Mouse (Mus musculus) ovary, postnatal 10 days (tissue): ENCODE results near the gene Scyl1.
A peak's percentile ranks its signal among the peaks of the same experiment; 100 is the strongest.
"Not testable (repeated sequence)": the region's sequence is repeated elsewhere in the genome, so short reads cannot be mapped to it uniquely, and the experiment has no call there.

ENCODE experiments used
- DNase-seq: peaks from one replicate; pipeline ENCODE4 v3.0.0; 2022; ENCODE audit warnings: low spot score

Gene Scyl1

GRCm38 (mm10) chr19:5803041-5803880 is 32.0 kb upstream of the Scyl1 start:
- peak; percentile 99 for DNase-seq

DNA sequence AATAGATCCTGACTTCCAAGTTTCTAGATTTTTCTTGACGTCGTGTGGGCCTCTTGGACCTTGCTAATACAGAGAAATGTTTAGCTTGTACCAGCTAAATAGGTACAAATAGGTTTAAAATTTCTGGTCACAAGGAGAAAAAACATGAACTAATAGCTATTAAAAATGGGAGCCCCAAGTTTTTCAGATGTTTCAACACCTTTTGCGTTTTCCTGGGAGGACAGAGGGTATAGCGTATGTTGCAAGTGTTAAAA is 31.5 kb upstream of the Scyl1 start:
- no peak for DNase-seq

DNA sequence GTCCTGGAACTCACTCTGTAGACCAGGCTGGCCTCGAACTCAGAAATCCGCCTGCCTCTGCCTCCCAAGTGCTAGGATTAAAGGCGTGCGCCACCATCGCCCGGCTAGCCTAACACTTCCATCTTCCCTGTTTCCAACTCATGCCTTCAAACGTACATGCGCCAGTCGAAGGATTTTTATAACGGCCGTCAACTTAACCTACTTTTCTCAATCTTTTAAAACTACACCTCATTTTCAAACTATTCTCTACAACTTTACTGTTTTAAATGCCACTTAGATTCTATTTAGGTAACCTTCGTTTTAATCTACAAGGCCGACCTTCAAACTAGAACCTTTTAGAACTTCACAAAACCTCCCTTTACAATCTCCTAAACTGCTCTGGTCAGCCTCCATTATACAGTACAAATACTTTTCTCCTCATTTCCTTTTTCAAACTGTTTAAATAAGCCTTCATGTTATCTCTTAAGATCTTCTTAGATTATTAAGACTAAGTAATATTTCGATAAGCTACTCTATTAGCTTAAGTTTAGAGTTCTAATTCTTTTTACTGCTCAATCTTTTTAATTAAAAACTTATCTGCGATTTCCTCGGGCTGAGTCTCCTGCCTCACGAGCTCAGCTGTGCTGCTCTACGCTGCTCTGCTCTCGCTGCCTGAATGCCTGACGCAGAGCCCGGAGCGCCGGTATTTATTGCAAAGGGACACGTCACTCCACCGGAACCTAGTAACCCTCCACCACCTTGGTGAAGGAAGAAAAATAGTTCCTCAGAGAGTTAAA is 31.0 kb upstream of the Scyl1 start:
- peak; percentile 100 for DNase-seq

DNA sequence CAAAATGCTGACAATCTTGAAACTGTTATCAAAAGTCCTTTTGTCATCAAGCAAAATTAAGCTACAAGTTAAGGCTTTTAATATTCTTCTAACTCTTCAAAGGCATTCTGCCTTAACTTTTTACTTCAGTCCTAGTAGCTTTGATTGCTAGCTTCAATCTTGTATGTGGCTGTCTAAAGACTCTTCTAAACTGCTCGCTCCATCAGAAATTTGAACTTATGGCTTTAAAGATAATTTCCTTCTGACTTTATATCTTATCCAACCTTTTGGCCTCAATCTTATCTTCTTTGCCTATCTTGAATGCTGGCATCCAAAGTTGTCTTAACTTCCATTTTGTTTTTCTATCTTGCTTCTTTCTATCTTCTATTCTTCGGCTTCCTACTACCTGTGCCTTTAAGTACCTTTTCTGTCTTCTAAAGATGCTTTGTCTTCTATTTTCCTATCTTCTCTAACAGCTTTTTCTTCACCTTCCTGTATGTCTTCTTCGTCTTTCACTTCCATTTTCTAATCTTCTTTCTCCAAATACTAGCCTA is 30.3 kb upstream of the Scyl1 start:
- DNase-seq = no peak

DNA sequence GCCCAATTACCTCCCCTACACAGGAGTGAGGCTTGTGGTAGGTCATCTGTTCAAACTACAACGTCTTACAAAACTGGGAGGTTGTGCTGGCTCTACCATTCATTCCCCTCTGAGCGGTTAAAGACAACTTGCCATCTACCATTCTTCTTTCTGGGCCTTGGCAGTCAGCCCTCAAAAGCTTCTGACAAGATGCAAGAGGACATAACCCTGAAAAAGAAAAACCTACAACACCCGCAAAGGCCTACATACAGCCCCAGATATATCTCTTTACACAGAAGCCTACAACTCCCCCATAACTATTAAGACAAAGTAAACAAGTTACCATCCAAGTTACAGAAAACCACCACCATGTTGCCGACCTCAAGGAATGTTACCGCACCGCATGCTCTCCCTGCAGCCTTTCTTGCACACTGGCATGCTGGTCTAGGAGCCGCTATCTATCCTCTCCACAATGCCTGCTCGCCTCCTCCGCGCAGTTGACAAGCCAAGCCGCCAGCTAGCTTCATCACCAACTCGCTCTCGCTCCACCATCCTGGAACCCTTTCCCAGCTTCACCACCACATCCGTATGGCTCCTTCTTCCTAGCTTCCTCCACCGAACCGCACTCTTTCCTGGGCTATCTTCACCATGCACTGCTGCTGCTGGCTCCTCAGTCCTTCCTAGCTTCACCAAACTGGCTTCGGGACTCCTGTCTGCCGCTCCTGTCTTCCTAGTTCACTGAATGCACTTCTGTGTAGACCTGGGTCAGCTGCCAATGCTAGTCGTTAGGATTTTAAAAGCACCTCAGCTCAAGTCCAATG is 29.6 kb upstream of the Scyl1 start:
- no peak for DNase-seq

DNA sequence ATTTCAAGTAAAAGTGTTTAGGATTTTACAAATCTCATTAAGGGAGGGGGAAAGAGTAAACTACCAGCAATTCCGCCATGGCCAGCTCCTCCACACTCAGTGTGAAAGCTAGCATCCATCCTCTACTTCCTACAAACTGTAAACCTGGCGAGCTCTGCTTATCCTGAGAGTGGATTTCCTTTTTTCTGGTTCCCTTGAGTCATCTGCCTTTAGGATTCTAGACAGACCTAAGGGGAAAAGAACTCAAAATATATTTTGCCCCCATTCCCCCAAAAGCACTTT is 29.1 kb upstream of the Scyl1 start:
- no peak for DNase-seq

DNA sequence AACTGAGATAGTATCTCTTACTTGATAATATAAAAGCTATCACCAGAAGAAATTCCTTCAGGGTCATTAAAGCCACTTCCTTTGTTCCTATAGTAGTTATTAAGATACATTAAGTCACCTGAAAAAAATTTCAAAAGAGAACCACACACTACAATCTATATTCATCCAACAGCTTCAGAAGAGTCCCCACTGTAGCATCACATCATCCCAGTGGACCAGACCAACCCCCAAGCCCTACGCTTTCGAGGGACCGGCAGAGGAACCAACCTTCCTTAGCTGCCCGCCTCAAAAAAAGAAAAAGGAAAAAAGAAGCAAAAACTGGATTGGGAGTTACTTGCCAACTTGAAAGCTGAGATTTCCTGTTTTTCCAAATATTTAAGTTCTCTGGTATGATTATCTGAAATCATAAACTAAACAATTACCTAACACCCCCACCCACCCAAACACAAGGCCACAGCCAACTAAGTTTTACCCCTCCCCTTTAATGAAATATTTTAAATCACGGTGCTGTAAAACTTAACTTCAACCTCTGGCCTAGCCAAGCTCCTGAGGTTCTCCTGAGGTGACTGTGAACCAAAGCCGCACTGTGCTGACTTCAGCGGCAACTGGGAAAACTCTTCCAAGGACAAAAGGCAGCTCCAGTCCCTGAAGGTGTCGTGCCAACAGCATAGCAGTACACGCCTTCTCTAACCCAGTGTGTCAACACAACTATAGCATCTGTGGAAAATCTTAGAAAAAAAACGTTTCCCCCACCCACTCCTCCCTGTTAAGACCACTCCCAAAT is 28.5 kb upstream of the Scyl1 start:
- DNase-seq = no peak

DNA sequence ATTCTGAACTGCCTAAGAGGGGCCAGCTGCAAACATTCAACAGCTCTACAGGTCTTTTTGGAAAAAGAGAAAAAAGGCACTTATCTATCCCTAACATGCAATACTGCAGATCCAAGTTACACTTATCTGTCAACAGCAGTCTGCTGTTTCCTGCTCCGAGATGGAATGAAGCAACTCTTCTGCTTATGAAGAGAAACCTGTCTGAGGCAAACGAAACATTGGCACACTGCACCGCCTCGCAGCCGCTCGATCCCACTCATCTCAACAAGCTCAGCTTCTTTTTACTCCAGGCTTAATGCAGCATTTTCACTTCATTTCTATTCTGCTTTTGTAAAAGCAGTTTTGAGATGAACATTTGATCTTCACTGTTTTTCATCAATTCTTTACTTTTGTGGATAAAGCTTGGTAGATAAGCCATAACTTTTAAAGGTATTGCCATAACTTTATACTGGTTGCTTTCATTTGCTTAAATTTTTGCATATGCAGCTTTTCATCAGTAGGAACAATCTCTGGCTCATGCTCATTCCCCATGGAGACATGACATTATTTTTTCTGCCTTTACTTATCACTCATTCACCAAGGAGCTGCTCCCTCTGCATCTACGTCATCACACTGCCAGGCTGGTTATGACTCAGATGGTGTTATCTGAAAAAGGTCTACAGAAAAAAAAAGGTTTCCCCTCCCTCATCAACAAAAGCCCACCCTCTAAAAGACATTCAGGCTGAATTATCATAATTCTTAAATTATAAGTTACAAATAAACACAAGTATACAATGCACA is 27.7 kb upstream of the Scyl1 start:
- no peak for DNase-seq

- no peak for DNase-seq
Measured at GRCm38 (mm10) chr19:5797381-5798111, 26.3 kb upstream of the Scyl1 start.

GRCm38 (mm10) chr19:5796573-5797111 is 25.4 kb upstream of the Scyl1 start:
- no peak for DNase-seq

GRCm38 (mm10) chr19:5795668-5796572 is 24.7 kb upstream of the Scyl1 start:
- DNase-seq = no peak

DNA sequence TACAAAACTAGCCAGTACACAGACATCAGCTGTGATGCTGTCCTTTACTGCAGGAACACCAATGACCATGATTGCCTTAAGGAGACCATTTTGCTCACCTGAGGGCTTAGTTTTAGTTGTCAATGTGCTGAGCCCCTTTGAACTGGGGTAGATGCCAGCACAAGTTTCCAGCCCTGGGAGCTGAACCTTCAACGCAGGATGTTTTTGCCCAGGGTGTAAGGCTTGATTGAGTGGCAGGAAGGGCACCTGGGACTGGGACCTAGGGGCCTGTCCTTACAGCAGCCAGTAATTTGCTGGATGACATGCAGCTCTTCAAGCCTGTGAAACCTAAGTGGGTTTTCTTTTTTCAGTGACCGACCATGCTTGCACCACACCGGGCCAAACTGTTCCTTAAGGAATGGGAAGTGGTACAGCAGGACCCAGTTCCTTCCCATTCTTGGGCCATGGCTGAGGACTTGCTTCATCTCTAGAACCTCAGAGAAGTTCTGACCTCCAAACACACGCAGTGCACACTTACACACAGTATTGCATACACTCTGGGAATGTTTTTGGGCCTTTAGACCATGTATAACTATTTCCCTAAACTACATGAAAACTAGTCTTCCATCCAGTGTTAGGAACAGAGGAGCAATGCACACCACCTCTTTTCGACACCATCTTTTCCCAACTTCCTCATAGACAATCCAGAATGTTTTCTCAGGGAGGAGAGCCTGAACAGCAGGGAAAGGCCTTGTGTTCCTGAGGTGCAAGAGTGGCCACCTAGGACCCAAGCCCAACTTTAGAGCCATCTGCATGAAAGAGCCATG is 23.8 kb upstream of the Scyl1 start:
- DNase-seq = no peak

DNA sequence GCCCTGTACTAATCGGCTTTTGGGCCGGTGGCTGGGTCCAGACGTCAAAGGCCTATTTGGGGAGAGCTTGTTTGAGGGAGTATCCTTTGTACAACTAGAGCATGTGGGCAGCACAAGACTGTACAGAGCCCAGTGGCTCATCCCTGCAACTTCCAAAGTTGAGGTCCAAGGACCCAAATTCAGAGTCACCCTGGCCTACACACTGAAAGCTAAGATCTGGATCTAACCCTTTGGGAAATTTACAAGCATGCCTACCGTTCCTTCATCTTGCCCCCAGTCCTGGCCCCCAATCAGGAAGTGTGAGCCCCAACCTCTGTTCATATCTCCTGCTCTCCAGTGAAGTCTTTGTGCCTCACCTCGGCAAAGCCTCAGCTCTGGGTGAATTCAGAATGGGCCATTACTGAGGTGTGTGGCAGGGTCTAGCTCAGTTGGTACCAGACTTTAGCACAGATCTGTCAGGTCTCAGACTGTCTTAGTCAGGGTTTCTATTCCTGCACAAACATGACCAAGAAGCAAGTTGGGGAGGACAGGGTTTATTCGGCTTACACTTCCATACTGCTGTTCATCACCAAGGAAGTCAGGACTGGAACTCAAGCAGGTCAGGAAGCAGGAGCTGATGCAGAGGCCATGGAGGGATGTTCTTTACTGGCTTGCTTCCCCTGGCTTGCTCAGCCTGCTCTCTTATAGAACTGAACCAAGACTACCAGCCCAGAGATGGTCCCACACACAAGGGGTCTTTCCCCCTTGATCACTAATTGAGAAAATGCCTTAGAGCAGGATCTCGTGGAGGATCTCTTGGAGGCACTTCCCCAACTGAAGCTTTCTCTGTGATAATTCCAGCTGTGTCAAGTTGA is 22.9 kb upstream of the Scyl1 start:
- DNase-seq = not testable (repeated sequence)

DNA sequence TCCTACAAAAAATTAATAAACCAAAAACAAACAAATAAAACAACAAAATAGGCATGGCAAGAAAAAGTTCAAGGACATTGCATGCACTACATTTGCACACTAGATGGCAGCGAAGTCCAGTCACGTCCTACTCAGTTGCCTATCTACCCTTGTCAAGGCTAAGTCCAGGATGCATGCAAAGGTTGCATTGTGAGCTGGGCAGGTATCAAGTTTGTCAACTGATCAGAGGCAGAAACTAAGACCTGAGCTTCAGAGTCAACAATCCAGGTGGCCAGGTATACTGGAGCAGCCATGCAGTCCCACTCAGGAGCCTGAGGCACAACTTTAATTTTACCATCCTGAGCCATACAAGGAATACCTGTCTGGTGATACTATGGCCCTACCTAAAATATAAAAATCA is 21.9 kb upstream of the Scyl1 start:
- DNase-seq = no peak

GRCm38 (mm10) chr19:5791329-5791728 is 20.1 kb upstream of the Scyl1 start:
- DNase-seq = no peak

DNA sequence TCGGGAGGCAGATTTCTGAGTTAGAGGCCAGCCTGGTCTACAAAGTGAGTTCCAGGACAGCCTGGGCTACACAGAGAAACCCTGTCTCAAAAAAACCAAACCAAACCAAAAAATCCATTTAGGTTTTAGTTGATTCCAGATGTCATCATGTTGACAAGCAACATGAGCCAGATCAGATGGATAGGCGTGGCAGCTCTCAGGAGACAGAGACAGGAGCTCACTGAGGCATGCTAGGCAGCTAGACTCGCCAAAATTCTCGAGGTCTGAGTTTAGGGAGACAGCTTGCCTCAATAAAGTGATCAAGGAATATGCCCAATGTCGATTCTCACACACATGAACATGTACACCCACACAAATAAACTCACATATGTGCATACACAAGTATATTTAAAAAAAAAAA is 17.8 kb upstream of the Scyl1 start:
- DNase-seq = no peak

DNA sequence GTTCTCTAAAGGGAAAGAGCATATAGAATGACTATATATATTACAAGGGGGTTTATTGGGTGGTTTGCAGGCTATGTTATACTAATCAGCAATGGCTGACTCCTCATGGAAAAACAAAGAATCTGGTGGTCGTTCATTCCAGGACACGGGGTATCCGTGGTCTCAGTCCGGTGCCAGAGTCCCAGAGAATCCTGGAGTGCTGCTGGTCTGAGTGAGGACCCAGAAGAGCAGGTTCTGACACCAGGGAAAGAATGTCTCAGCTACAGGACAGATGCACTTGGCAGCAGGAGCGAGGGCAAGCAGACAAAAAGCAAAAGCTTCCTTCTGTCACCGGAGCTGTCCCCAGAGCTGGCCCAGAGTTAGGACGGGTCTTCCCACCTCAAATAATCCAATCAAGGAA is 17.4 kb upstream of the Scyl1 start:
- no peak for DNase-seq
